Mouse (Mus musculus) spleen, adult 2 months (tissue): ENCODE results near the gene Tmem106a.

Experiments
- CTCF ChIP-seq: fragments of 200-500 bp; IDR thresholded peaks from 2 replicates; pipeline ENCODE4 v1.5.1; 2011; ENCODE audit warnings: mild to moderate bottlenecking, inconsistent platforms; ENCODE audit not compliant: insufficient read depth, insufficient read length, insufficient replicate concordance; ENCODE audit errors: extremely low read depth
- POLR2A ChIP-seq: fragments of 200-500 bp; IDR thresholded peaks from 2 replicates; pipeline ENCODE4 v1.6.1; 2011; ENCODE audit warnings: low read depth, low read length, inconsistent platforms

DNA sequence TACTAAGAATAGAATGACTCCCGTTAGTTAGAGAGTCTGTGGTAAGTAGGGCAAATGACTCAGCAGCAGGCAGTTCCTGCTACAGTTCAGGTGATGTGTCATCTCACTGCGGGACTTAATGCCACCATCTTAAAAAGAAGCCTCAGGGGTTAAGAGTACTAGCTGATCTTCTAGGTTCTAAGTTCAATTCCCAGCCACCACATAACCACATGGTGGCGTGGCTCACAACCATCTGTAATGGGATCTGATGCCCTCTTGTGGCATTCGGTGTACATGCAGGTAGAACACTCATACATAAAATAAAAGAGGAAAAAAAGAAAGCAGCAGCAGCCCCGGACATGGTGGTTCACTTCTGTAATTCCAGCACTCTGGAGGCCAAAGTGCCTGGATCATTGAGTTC, 19.7 kb upstream of the Tmem106a start:
- TF ChIP-seq CTCF: peak; percentile 53; the same call in 1 of the 2 replicates
- no peak for TF ChIP-seq POLR2A
